Mouse (Mus musculus) liver, adult (tissue): ENCODE results near the gene Chid1.

Source experiments
- GATA4 ChIP-seq: IDR thresholded peaks from 2 replicates; pipeline ENCODE4 v1.6.1; 2014; ENCODE audit warnings: mild to moderate bottlenecking, low read length; ENCODE audit not compliant: insufficient replicate concordance

The Chid1 gene

DNA sequence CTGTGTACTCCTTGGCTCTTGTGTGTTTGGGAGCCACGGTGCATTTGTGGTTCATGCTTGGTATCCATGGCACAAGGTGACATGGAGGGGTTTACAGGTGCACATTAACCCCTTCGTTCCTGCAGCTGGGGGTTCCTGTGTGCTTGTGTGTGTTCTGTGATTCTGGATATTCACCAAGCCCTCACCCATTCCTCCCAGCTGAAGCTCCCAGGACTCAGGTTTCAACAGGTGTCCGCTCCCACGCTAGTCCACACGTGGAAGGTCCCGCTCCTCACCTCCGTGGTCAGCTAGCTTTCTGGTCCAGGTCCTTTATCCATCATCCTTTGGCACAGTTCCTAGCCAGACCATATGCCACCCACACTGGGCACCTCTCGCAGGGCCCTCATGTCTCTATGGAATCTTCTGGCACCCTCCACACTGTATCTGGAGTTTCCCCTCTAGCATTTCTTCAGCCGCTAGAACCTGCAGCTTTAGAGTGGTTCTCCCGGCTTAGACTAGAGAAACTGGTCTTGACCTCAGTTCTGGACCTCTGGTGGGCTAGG is 73.0 kb downstream of the Chid1 start:
- TF ChIP-seq GATA4, result no peak

DNA sequence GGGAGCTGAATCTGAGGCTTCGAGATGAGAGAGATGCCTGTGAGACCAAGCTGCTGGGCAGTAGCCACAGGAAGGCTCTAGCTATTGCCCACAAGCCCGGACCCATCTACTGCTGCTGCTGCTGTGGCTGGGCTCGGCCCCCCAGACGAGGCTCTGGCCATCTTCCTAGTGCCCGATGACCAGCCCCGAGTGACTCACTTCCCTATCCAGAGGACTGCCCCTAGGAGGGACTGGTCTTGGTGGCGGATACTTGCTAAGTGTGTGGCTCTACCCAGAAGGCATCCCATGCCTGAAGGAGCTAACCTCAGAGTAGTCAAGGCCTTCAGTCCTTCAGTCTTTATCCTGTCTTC is 73.6 kb downstream of the Chid1 start:
- no peak for TF ChIP-seq GATA4

DNA sequence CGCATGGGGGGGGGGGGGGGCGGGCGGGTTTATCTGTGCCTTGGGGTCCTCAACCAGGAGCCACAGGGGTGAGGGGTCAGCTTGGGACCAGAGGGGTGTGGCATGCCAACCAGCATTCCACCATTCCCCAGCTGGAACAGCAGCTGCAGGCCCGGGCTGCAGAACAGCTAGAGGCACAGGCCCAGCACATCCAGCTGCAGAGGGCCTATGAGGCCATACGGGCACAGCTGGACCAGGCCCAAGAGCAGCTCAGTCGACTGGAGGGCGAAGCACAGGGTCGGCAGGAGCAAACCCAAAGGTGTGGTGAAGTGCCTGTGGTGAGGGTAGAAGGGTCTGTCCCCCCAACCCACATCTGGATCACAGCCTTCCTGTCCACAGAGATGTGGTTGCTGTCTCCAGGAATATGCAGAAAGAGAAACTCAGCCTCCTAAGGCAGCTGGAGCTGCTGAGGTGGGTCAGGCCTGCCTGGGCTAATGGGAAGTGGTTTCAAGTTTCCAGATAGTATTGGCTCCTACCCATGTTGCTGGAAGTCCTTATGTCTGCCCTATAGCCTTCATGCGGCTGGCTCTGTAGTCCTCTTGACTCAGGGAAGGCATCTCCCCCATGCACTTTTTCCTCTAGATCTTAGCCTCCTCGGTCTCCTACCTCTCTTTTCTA is 74.1 kb downstream of the Chid1 start:
- TF ChIP-seq GATA4, result no peak

DNA sequence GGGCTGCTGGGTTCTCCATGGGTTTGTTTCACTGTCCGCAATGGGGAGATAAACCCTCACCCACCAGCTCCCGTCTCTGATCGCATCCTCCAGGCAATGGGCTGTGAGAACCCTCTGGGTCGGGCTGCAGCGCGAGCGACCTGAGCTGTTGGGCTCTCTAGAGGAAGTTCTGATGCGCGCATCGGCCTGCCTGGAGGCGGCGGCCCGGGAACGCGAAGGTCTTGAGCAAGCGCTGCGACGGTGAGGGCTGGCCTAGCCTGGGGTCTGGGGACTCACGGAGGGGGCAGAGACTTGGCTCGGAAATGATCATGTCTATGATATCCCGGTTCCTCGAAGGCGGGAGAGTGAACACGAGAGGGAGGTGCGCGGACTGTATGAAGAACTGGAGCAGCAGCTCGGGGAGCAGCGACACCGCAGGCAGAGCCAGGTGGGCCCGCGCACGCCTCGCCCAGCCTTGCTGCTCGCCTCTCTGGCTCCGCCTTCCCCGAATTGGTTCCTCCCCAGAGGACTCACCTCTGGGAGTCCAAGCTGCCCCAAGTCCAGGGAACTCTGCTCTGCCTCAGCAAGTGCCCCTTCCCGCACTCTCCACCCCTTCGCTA is 75.0 kb downstream of the Chid1 start:
- no peak for TF ChIP-seq GATA4

DNA sequence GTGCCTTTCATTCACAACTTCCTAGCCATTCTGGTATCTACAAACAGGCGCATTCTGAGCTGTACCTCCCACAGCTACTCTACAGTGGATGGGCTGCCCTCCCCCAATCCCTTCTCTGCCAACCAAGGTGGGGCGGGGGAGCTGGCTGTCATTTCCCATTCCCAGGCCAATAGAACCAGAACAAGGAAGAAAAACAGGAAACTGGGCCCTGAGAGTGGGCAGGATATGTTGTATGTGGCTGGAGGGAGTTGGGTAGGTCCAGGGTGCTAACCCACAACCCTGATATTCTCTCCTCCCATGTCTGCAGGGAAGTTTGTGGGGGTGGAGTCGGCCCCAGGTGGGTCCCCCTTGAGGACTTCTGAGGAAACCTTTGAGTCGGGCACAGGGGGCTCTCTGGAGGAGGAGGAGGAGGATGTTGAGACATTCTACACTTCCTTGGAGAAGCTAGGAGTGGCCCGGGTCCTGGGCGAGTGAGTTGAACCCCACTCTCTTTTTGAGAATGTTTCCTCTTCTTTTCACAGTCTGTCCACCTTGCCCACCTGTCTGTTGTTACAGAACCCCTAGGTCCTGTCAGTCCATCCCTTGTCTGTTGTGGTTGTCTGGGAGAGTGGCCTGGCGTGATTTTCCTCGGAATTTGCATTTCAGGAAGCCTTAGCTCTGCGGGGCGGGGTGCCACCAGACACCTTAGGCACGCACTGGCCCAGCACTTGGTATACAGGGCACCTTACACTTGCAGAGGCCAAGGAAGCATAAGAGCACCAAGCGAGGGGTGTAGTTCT is 75.6 kb downstream of the Chid1 start:
- no peak for TF ChIP-seq GATA4

DNA sequence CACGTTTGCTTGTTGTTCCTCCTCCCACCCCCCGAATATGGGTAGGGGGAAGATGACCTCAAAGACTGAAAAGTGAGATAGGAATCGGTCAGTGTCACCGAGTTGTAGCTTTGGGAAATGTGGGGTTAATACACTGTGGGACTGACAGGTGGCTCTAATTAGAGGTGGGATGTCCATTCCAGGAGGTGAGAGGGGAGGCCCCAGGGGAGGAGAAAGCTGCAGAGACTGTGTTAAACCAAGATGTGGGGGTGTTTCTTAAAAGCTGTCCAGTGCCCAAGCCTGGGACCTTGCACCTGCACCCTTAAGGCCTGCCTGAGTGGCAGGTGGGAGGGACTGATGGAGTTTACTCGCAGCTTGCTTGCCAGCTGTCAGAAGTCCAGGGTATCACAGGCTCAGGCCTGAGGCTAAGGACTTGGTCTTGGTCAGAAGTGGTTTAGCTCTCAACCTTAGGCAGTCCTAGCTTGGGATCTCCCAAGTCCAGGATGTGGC is 77.3 kb downstream of the Chid1 start:
- no peak for TF ChIP-seq GATA4

DNA sequence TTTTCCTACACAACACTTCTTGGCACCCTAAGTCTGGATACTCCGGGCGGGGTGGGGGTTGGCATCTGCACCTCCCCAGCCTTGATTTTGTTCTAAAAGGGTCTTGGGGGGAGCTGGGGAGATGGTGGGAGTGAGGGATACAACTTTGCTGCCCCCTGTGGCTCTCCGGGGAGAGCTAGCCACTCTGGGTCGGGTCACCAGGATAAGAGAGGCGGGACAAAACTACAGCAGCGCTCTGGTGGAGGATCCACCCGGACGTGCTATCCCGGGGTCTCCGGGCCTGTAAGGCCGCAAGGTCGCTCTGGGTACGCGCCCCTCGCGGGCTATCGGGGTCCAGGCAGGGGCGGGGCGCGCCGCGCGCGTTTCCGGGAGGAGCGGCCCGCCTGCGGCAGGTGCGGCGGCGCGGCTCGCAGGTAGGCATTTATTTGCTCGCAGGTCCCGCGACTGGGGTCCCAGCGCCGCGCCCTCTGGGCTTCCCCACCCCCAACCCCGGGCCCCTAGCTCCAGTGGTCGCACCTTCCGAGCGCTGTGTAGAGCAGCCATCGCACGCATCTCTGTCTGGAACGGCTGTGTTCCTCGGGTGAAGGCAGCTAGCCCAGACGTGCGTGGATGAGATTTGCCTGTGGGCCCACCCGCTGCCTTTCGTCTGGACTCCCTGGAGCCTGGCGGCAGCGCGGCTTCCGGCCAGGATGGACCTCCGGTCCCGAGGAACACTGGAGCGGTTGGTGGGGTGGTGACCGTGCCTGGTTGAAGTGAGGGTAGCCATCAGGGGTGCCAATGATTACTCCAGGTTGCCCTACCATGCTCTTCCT is 77.9 kb downstream of the Chid1 start:
- TF ChIP-seq GATA4, result no peak

DNA sequence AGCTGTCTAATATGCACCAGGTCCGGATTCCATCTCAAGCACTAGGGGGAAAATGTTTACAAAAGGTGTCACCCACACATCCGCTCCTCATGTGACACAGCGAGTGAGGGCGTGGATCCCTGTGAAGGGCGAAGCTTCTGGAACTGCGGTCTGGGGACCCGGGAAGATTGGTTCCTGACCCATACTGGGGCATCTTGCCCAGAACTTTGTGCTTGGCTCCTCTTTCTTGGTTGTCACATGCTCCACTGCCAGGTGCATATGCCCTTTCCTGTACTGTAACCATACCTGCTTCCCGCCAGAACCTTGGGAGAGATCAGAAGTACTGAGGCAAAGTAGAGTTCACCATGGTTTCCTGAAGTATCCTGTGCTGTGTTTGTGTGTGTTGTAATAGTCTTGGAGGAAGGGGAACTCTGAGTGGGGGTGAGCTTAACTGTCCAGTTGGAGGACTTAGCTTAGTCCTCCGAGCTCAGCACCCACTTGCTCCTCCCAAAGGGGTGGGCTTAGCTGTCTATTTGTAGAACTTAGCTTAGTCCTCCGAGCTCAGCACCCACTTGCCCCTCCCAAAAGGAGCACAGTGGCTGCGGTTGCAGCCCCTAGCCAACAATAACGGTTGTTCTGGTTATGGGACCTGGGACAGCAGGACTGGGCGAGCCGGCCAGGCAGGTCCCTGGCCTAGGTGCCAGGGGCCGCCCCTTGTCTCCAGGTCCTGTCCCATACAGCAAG is 79.1 kb downstream of the Chid1 start, which contains the start of gene Cracr2b:
Cracr2b (plus strand) TSS at position 704 of the 723 bp plus-strand sequence.
- TF ChIP-seq GATA4, result no peak

DNA sequence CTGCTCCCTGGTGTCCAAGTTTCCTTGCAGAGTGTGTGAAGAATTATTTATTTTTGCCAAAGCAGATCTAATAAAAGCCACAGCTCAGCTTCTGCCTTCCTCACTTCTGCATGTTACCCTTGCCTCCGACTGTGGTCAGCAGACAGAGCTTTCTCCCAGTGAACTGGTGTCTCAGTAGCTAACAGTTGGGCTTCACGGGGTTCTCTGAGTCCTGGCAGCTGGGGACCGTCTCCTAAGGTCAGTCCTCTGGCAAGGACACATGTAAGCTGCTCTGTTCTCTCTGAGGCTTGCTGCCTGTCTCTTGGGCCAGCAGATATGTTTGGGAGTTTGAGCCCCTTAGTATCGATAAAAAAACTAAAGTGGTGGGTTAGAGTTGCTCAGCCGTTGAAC is 79.7 kb downstream of the Chid1 start:
- no peak for TF ChIP-seq GATA4

DNA sequence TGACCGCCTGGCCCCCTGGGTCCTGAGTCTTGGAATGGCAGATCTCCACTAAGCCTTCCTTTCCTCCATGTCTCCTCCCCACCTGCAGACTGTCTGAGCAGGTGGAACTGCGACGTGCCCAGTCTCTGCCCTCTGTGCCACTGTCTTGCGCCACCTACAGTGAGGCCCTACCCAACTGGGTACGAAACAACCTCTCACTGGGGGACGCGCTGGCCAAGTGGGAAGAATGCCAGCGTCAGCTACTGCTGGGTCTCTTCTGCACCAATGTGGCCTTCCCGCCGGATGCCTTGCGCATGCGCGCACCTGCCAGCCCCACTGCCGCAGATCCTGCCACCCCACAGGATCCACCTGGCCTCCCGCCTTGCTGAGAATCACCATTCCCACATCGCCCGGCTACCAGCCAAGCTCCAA is 80.4 kb downstream of the Chid1 start:
- TF ChIP-seq GATA4, result no peak

DNA sequence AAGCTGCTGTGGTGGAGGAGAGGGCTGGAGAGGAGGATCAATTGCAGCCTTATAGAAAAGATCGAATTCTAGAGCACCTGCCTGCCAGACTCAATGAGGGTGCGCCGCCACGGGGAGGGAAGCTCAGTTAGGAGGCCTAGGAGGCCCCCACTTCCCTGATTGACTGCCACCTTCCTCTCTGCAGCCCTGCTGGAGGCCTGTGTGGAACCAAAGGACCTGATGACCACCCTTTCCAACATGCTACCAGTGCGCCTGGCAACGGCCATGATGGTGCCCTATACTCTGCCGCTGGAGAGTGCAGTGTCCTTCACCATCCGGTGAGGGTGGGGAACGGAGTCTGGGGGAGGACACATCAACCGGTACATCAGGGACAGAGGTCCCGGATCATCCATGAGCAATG is 81.0 kb downstream of the Chid1 start:
- TF ChIP-seq GATA4, result no peak

DNA sequence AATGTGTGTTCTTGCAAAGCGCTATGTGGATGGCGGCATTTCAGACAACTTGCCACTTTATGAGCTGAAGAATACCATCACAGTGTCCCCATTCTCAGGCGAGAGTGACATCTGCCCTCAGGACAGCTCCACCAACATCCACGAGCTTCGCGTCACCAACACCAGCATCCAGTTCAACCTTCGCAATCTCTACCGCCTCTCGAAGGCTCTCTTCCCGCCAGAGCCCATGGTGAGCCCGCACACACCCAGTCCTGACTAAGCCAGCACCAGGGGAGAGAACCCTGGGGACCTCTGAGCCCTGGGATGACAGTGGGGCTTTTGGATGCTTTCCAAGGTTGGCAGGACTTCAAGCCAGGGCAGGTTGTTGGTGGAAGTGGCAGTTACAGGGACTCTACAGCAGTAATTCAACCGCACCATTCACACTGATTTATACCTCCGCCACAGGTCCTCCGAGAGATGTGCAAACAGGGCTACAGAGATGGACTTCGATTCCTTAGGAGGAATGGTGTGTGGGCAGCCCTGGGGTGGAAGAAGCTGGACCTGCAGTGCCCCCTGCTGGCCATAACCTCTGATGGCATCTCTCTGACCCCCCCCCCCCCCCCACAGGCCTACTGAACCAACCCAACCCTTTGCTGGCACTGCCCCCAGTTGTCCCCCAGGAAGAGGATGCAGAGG is 81.5 kb downstream of the Chid1 start:
- no peak for TF ChIP-seq GATA4

DNA sequence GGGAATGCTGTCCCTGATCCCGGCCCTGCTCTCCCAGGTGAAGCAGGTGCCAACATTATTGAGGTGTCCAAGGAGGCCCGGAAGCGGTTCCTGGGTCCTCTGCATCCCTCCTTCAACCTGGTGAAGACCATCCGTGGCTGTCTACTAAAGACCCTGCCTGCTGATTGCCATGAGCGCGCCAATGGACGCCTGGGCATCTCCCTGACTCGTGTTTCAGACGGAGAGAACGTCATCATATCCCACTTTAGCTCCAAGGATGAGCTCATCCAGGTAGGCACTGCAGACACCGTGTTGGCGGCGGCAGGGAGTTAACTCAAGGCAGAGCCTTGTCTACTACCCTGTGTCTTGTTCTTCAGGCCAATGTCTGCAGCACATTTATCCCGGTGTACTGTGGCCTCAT is 82.4 kb downstream of the Chid1 start:
- no peak for TF ChIP-seq GATA4

DNA sequence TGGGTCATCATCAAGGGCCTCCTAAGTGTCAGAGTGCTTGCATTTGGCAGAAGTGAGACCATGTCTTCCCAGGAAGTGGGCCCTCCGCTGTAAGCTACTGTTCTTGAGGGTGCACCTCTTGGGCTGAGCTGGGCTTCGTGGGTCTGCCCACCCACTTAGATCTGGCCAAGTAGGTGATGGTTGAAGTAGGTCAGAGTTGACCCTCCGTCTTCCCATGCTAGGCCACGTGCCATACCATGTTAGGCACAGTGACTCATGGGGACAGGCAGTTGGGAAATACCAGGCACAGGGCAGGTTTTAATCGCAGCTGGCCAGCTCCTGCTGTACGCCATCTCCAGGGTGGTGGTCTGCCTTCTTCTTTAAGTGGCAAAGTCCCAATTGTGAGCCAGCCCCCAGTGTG is 82.9 kb downstream of the Chid1 start:
- TF ChIP-seq GATA4, result no peak
